Mouse (Mus musculus) cerebellum, adult 2 months (tissue): ENCODE results near the gene Zfp688. TPM values are rescaled to one million over a fixed set of nuclear protein-coding genes. Genes with fewer than 3 reads are reported as not detected.
A peak's percentile ranks its signal among the peaks of the same experiment; 100 is the strongest.
"Not testable (repeated sequence)": the region's sequence is repeated elsewhere in the genome, so short reads cannot be mapped to it uniquely, and the experiment has no call there.

Experiments
- DNase-seq, 2 experiments: peaks; one replicate each; pipeline ENCODE4 v3.0.0; 2021
- H3K27ac ChIP-seq: fragments of 200-500 bp; 2 replicates; pipeline ENCODE4 v1.5.1; 2012; ENCODE audit warnings: low read length, control low read depth, inconsistent platforms; ENCODE audit not compliant: insufficient read depth
- H3K27me3 ChIP-seq: fragments of 200-500 bp; 2 replicates; pipeline ENCODE4 v1.6.1; 2012; ENCODE audit warnings: inconsistent platforms, mild to moderate bottlenecking, low read length, moderate library complexity; ENCODE audit not compliant: control insufficient read depth, insufficient read depth
- H3K4me1 ChIP-seq: fragments of 200-500 bp; 2 replicates; pipeline ENCODE4 v1.6.1; 2011; ENCODE audit warnings: low read length; ENCODE audit not compliant: control insufficient read depth, insufficient read depth
- H3K4me3 ChIP-seq: fragments of 200-500 bp; replicated peaks from 2 replicates; pipeline ENCODE3; 2011; ENCODE audit warnings: mild to moderate bottlenecking, low read depth, low read length, control low read depth; ENCODE audit not compliant: insufficient read depth
- CTCF ChIP-seq: fragments of 200-500 bp; IDR thresholded peaks from 2 replicates; pipeline ENCODE4 v1.5.1; 2011; ENCODE audit warnings: low read depth, mild to moderate bottlenecking, control low read depth, low read length, moderate library complexity, borderline replicate concordance; ENCODE audit not compliant: insufficient read depth
- POLR2A ChIP-seq: fragments of 200-500 bp; IDR thresholded peaks from 2 replicates; pipeline ENCODE4 v1.6.1; 2011; ENCODE audit warnings: low read length, control low read depth, borderline replicate concordance; ENCODE audit not compliant: insufficient read depth
- WGBS: fragments of 180-500 bp; shearing (Covaris S2); methylation state at CpG from one replicate; pipeline ENCODE4 v1.1.7; 2018; 5-methylcytosine and 5-hydroxymethylcytosine counted together
- polyA plus RNA-seq: library from polyadenylated mRNA; depleted of rRNA; stranded (reverse); fragments of >200 nt; gene quantifications from 2 replicates; pipeline ENCODE4 v1.2.3, GENCODE M21; 2012

Gene Zfp688
- polyA plus RNA-seq, 1 experiment: 20.6 TPM

- no peak for DNase-seq
- TF ChIP-seq POLR2A: no peak
- 5% methylated on average over 7 of the region's 7 CpGs for WGBS
- H3K4me1 ChIP-seq: peaks cover 7% of the 10 kb centered on the region
- H3K27ac ChIP-seq: peak overlapping the region; percentile 18; the same call in 1 of the 2 replicates
- peak overlapping the region; percentile 81 for H3K4me3 ChIP-seq
- H3K27me3 ChIP-seq: no peaks in the 10 kb centered on the region
Observed at GRCm38 (mm10) chr7:127393944-127394333, 27.9 kb downstream of the Zfp688 start.

- no peak for TF ChIP-seq CTCF
- TF ChIP-seq POLR2A: peak; percentile 78; the same call in 1 of the 2 replicates
- under 1% methylated on average over 45 of the region's 45 CpGs for WGBS
- DNase-seq: peak; percentile 98 to 99
- H3K4me1 ChIP-seq: peaks cover 7% of the 10 kb centered on the region
- H3K27me3 ChIP-seq: no peaks in the 10 kb centered on the region
- peak within 1 kb of the TSS; percentile 87 for H3K27ac ChIP-seq
- H3K4me3 ChIP-seq: peak within 1 kb of the TSS; percentile 97
Observed at GRCm38 (mm10) chr7:127393157-127393943, 28.5 kb downstream of the Zfp688 start, which contains the start of gene E430018J23Rik. E430018J23Rik (minus strand) TSS chr7:127393629.

- TF ChIP-seq POLR2A: no peak
- no peak for TF ChIP-seq CTCF
- Histone ChIP-seq H3K4me3 (peak overlapping the region; percentile 22), H3K27me3 (no peaks in the 10 kb centered on the region), H3K4me1 (peaks cover 7% of the 10 kb centered on the region), H3K27ac (no peak overlapping the region)
- no peak for DNase-seq
- 69% methylated on average over 8 of the region's 8 CpGs for WGBS
Observed at GRCm38 (mm10) chr7:127392251-127392824, 29.5 kb downstream of the Zfp688 start.

- WGBS: 94% methylated on average over 16 of the region's 16 CpGs
- Histone ChIP-seq H3K27ac (no peak overlapping the region), H3K4me3 (no peak overlapping the region), H3K27me3 (no peaks in the 10 kb centered on the region), H3K4me1 (peaks cover 7% of the 10 kb centered on the region)
- no peak for DNase-seq
- TF ChIP-seq CTCF (no peak), POLR2A (no peak)
Observed at GRCm38 (mm10) chr7:127391538-127391937, 30.3 kb downstream of the Zfp688 start.

GRCm38 (mm10) chr7:127390306-127390705, 31.6 kb downstream of the Zfp688 start:
- H3K4me1 ChIP-seq: peaks cover 10% of the 10 kb centered on the region
- DNase-seq: no peak
- WGBS: 58% methylated on average over 7 of the region's 7 CpGs

GRCm38 (mm10) chr7:127388201-127388600, 33.7 kb downstream of the Zfp688 start:
- H3K4me1 ChIP-seq, DNase-seq, H3K27ac ChIP-seq, H3K27me3 ChIP-seq, H3K4me3 ChIP-seq: not testable (repeated sequence)

More at GRCm38 (mm10) chr7:127390306-127390705, 31.6 kb downstream of the Zfp688 start:
- no peak overlapping the region for H3K4me3 ChIP-seq
- no peak overlapping the region for H3K27ac ChIP-seq
- TF ChIP-seq POLR2A (no peak), CTCF (no peak)
- no peaks in the 10 kb centered on the region for H3K27me3 ChIP-seq

GRCm38 (mm10) chr7:127386641-127387392, 35.1 kb downstream of the Zfp688 start, which contains the start of gene 9130019O22Rik:
9130019O22Rik (minus strand) TSS chr7:127387166.
- Histone ChIP-seq H3K4me3 (peak within 1 kb of the TSS; percentile 74), H3K27me3 (no peaks in the 10 kb centered on the region), H3K4me1 (peaks cover 2% of the 10 kb centered on the region; the same call in 1 of the 2 replicates), H3K27ac (no peak within 1 kb of the TSS)
- 3% methylated on average over 38 of the region's 38 CpGs for WGBS
- DNase-seq: peak; percentile 90 to 93
- TF ChIP-seq POLR2A (peak; percentile 75; the same call in 1 of the 2 replicates), CTCF (no peak)

GRCm38 (mm10) chr7:127385560-127385959, 36.3 kb downstream of the Zfp688 start:
- H3K27ac ChIP-seq, H3K27me3 ChIP-seq, H3K4me3 ChIP-seq, H3K4me1 ChIP-seq: not testable (repeated sequence)
- 85% methylated on average over 4 of the region's 4 CpGs for WGBS
- peak in 1 of 2 experiments; percentile 31 for DNase-seq
